Mouse (Mus musculus) midbrain, embryonic 12.5 days (tissue): ENCODE measurements around the gene Ackr4. TPM values are rescaled to one million over a fixed set of nuclear protein-coding genes. Genes with fewer than 3 reads are reported as not detected.

Experiments used
- ATAC-seq: fragments of 200-750 bp; cut with Nextera tagmentation; 2 replicates; pipeline ENCODE4 v1.8.0; 2017; ENCODE audit warnings: low read depth, moderate TSS enrichment, moderate library complexity; ENCODE audit not compliant: low FRiP score
- H3K27ac ChIP-seq: fragments of 300-500 bp; sonication (generic); replicated peaks from 2 replicates; pipeline ENCODE4 v1.5.1; 2016; ENCODE audit warnings: mild to moderate bottlenecking
- H3K27me3 ChIP-seq: fragments of 300-500 bp; sonication (generic); 2 replicates; pipeline ENCODE4 v1.6.1; 2016; ENCODE audit warnings: mild to moderate bottlenecking
- H3K36me3 ChIP-seq: fragments of 300-500 bp; sonication (generic); 2 replicates; pipeline ENCODE4 v1.6.1; 2016
- H3K4me1 ChIP-seq: fragments of 300-500 bp; sonication (generic); 2 replicates; pipeline ENCODE4 v1.6.1; 2016
- H3K4me2 ChIP-seq: fragments of 300-500 bp; sonication (generic); replicated peaks from 2 replicates; pipeline ENCODE4 v1.6.1; 2016; ENCODE audit warnings: mild to moderate bottlenecking, moderate library complexity
- H3K4me3 ChIP-seq: fragments of 300-500 bp; sonication (generic); 2 replicates; pipeline ENCODE4 v1.5.1; 2016; ENCODE audit warnings: mild to moderate bottlenecking
- H3K9ac ChIP-seq: fragments of 300-500 bp; sonication (generic); replicated peaks from 2 replicates; pipeline ENCODE4 v1.6.1; 2016; ENCODE audit warnings: mild to moderate bottlenecking, moderate library complexity
- H3K9me3 ChIP-seq: fragments of 300-500 bp; sonication (generic); 2 replicates; pipeline ENCODE4 v1.6.1; 2016; ENCODE audit warnings: mild to moderate bottlenecking
- WGBS: fragments of 180-500 bp; shearing (Covaris S2); methylation state at CpG from one replicate; pipeline ENCODE4 v1.1.7; 2016; 5-methylcytosine and 5-hydroxymethylcytosine counted together
- polyA plus RNA-seq: library from polyadenylated mRNA; unstranded; fragments of >200 nt; fragmentation: Nextera tagmentation; extraction: Ambion mirVana; gene quantifications from 2 replicates; pipeline ENCODE4 v1.2.1, GENCODE M21; 2016

The Ackr4 gene
- polyA plus RNA-seq: 0.48 and 0.69 TPM in 2 replicates

- Histone ChIP-seq H3K9ac (no peak within 1 kb of the TSS), H3K36me3 (no peaks in the 10 kb centered on the region), H3K27me3 (no peaks in the 10 kb centered on the region), H3K4me1 (peaks cover 22% of the 10 kb centered on the region), H3K9me3 (no peaks in the 10 kb centered on the region), H3K4me2 (no peak within 1 kb of the TSS), H3K4me3 (no peak within 1 kb of the TSS), H3K27ac (no peak within 1 kb of the TSS)
- no peak for ATAC-seq
- WGBS: 77% methylated on average over 3 of the region's 3 CpGs
Observed at GRCm38 (mm10) chr9:104126833-104127232, at the start of gene Ackr4. Gene Ackr4, minus strand, starts transcription at chr9:104126933.

GRCm38 (mm10) chr9:104172342-104172741, 45.6 kb upstream of the Ackr4 start:
- H3K36me3 ChIP-seq: peaks cover 74% of the 10 kb centered on the region
- H3K27ac ChIP-seq: no peak overlapping the region
- WGBS: 95% methylated on average over 6 of the region's 6 CpGs
- H3K9ac ChIP-seq: no peak overlapping the region
- H3K4me3 ChIP-seq: no peak overlapping the region
- no peak for ATAC-seq
- H3K9me3 ChIP-seq: no peaks in the 10 kb centered on the region
- H3K4me2 ChIP-seq: no peak overlapping the region
- H3K27me3 ChIP-seq: no peaks in the 10 kb centered on the region
- no peaks in the 10 kb centered on the region for H3K4me1 ChIP-seq

GRCm38 (mm10) chr9:104171651-104172050, 44.9 kb upstream of the Ackr4 start:
- H3K4me1 ChIP-seq: no peaks in the 10 kb centered on the region
- H3K9ac ChIP-seq: no peak overlapping the region
- no peak overlapping the region for H3K4me3 ChIP-seq
- WGBS: 89% methylated on average over 6 of the region's 6 CpGs
- no peaks in the 10 kb centered on the region for H3K27me3 ChIP-seq
- H3K27ac ChIP-seq: no peak overlapping the region
- H3K9me3 ChIP-seq: no peaks in the 10 kb centered on the region
- no peak overlapping the region for H3K4me2 ChIP-seq
- no peak for ATAC-seq
- H3K36me3 ChIP-seq: peaks cover 75% of the 10 kb centered on the region

GRCm38 (mm10) chr9:104169986-104170385, 43.3 kb upstream of the Ackr4 start:
- ATAC-seq: no peak
- Histone ChIP-seq H3K4me1 (no peaks in the 10 kb centered on the region), H3K9ac (no peak overlapping the region), H3K27me3 (no peaks in the 10 kb centered on the region), H3K27ac (no peak overlapping the region), H3K9me3 (no peaks in the 10 kb centered on the region), H3K4me3 (no peak overlapping the region), H3K4me2 (no peak overlapping the region), H3K36me3 (peaks cover 73% of the 10 kb centered on the region)
- 95% methylated on average over 10 of the region's 10 CpGs for WGBS

GRCm38 (mm10) chr9:104165926-104166325, 39.2 kb upstream of the Ackr4 start:
- Histone ChIP-seq H3K9me3 (no peaks in the 10 kb centered on the region), H3K9ac (no peak overlapping the region), H3K4me2 (no peak overlapping the region), H3K36me3 (peaks cover 82% of the 10 kb centered on the region), H3K27ac (no peak overlapping the region), H3K4me1 (no peaks in the 10 kb centered on the region), H3K27me3 (no peaks in the 10 kb centered on the region), H3K4me3 (no peak overlapping the region)
- no peak for ATAC-seq
- 94% methylated on average over 5 of the region's 5 CpGs for WGBS

GRCm38 (mm10) chr9:104164194-104164593, 37.5 kb upstream of the Ackr4 start:
- 88% methylated on average over 5 of the region's 5 CpGs for WGBS
- Histone ChIP-seq H3K9me3 (no peaks in the 10 kb centered on the region), H3K9ac (no peak overlapping the region), H3K4me3 (no peak overlapping the region), H3K36me3 (peaks cover 89% of the 10 kb centered on the region), H3K4me1 (no peaks in the 10 kb centered on the region), H3K4me2 (no peak overlapping the region), H3K27ac (no peak overlapping the region), H3K27me3 (no peaks in the 10 kb centered on the region)
- ATAC-seq: no peak

GRCm38 (mm10) chr9:104161117-104161516, 34.4 kb upstream of the Ackr4 start:
- no peaks in the 10 kb centered on the region for H3K4me1 ChIP-seq
- no peak for ATAC-seq
- no peak overlapping the region for H3K9ac ChIP-seq
- H3K9me3 ChIP-seq: no peaks in the 10 kb centered on the region
- H3K4me2 ChIP-seq: no peak overlapping the region
- H3K27ac ChIP-seq: no peak overlapping the region
- H3K36me3 ChIP-seq: peaks cover 95% of the 10 kb centered on the region
- H3K4me3 ChIP-seq: no peak overlapping the region
- H3K27me3 ChIP-seq: no peaks in the 10 kb centered on the region
- 83% methylated on average over 7 of the region's 7 CpGs for WGBS

- 95% methylated on average over 7 of the region's 7 CpGs for WGBS
- ATAC-seq: no peak
- Histone ChIP-seq H3K36me3 (peaks cover 96% of the 10 kb centered on the region), H3K4me2 (no peak overlapping the region), H3K4me1 (no peaks in the 10 kb centered on the region), H3K9me3 (no peaks in the 10 kb centered on the region), H3K9ac (no peak overlapping the region), H3K4me3 (no peak overlapping the region), H3K27ac (no peak overlapping the region), H3K27me3 (no peaks in the 10 kb centered on the region)
Observed at GRCm38 (mm10) chr9:104157291-104157690, 30.6 kb upstream of the Ackr4 start.

- no peaks in the 10 kb centered on the region for H3K9me3 ChIP-seq
- 96% methylated on average over 8 of the region's 8 CpGs for WGBS
- no peak for ATAC-seq
- no peak overlapping the region for H3K9ac ChIP-seq
- H3K27ac ChIP-seq: no peak overlapping the region
- H3K4me2 ChIP-seq: no peak overlapping the region
- H3K27me3 ChIP-seq: no peaks in the 10 kb centered on the region
- no peaks in the 10 kb centered on the region for H3K4me1 ChIP-seq
- no peak overlapping the region for H3K4me3 ChIP-seq
- peaks cover 96% of the 10 kb centered on the region for H3K36me3 ChIP-seq
Observed at GRCm38 (mm10) chr9:104156506-104156905, 29.8 kb upstream of the Ackr4 start.

GRCm38 (mm10) chr9:104155100-104155715, 28.5 kb upstream of the Ackr4 start:
- H3K27me3 ChIP-seq: no peaks in the 10 kb centered on the region
- H3K4me1 ChIP-seq: no peaks in the 10 kb centered on the region
- ATAC-seq: no peak
- H3K9ac ChIP-seq: no peak overlapping the region
- no peak overlapping the region for H3K4me2 ChIP-seq
- H3K27ac ChIP-seq: no peak overlapping the region
- H3K4me3 ChIP-seq: no peak overlapping the region
- WGBS: 97% methylated on average over 14 of the region's 14 CpGs
- H3K36me3 ChIP-seq: peaks cover 89% of the 10 kb centered on the region
- H3K9me3 ChIP-seq: no peaks in the 10 kb centered on the region

GRCm38 (mm10) chr9:104152121-104152520, 25.4 kb upstream of the Ackr4 start:
- Histone ChIP-seq H3K4me3 (no peak overlapping the region), H3K4me1 (no peaks in the 10 kb centered on the region), H3K27me3 (no peaks in the 10 kb centered on the region), H3K9ac (no peak overlapping the region), H3K36me3 (peaks cover 60% of the 10 kb centered on the region), H3K27ac (no peak overlapping the region), H3K4me2 (no peak overlapping the region), H3K9me3 (no peaks in the 10 kb centered on the region)
- 95% methylated on average over 7 of the region's 7 CpGs for WGBS
- no peak for ATAC-seq

GRCm38 (mm10) chr9:104148969-104149368, 22.2 kb upstream of the Ackr4 start:
- H3K4me3 ChIP-seq: no peak overlapping the region
- H3K27me3 ChIP-seq: no peaks in the 10 kb centered on the region
- no peaks in the 10 kb centered on the region for H3K4me1 ChIP-seq
- H3K9me3 ChIP-seq: no peaks in the 10 kb centered on the region
- no peak overlapping the region for H3K9ac ChIP-seq
- H3K4me2 ChIP-seq: no peak overlapping the region
- no peak overlapping the region for H3K27ac ChIP-seq
- H3K36me3 ChIP-seq: peaks cover 28% of the 10 kb centered on the region
- whole genome bisulfite sequencing: 96% methylated on average over 7 of the region's 7 CpGs
- ATAC-seq: no peak

- no peak for ATAC-seq
- 86% methylated on average over 7 of the region's 7 CpGs for WGBS
- H3K4me1 ChIP-seq: no peaks in the 10 kb centered on the region
- peaks cover 8% of the 10 kb centered on the region for H3K36me3 ChIP-seq
- no peak overlapping the region for H3K27ac ChIP-seq
- no peak overlapping the region for H3K4me3 ChIP-seq
- H3K9me3 ChIP-seq: no peaks in the 10 kb centered on the region
- H3K4me2 ChIP-seq: no peak overlapping the region
- H3K9ac ChIP-seq: no peak overlapping the region
- no peaks in the 10 kb centered on the region for H3K27me3 ChIP-seq
Observed at GRCm38 (mm10) chr9:104146683-104147082, 19.9 kb upstream of the Ackr4 start.
